Mouse (Mus musculus) spleen, adult 2 months (tissue): ENCODE results near the gene Bcdin3d.

Experiments
- CTCF ChIP-seq: fragments of 200-500 bp; IDR thresholded peaks from 2 replicates; pipeline ENCODE4 v1.5.1; 2011; ENCODE audit warnings: mild to moderate bottlenecking, inconsistent platforms; ENCODE audit not compliant: insufficient read depth, insufficient read length, insufficient replicate concordance; ENCODE audit errors: extremely low read depth
- POLR2A ChIP-seq: fragments of 200-500 bp; IDR thresholded peaks from 2 replicates; pipeline ENCODE4 v1.6.1; 2011; ENCODE audit warnings: low read depth, low read length, inconsistent platforms

DNA sequence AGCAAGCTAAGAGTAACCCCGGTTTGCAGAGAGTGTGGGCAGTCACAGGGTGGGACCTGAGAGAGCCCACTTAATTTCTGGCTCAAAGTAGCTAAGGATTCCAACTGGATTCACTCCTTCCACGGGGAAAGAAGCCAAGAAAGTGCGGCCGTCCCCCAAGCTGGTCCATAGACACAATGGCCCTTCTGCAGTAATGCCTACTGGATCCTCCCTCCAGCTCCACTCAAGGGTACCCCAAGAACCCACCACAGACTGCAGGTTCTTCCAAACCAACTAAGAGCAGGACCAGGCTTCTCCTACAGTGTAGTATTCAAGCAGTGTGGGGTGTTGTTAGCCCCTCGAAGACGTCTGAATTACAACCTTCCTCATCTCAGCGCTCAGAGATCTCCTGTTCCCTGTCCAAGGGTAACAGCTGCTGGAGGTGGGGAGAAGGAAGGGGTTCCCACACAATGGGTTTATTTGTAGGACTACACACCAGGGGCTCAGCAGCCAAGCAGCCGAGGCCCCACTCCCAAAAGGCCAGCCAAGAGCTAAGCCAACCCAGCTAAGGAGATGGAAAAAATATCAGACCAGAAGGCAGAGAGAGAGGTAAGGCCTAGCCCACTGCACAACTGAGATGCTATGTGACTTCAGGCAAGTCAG is 33.6 kb downstream of the Bcdin3d start:
- no peak for TF ChIP-seq POLR2A
- no peak for TF ChIP-seq CTCF
